Mouse (Mus musculus): ENCODE results near the gene Gm20431. TPM values are rescaled to one million over a fixed set of nuclear protein-coding genes. Genes with fewer than 3 reads are reported as not detected.
"Not testable (repeated sequence)": the region's sequence is repeated elsewhere in the genome, so short reads cannot be mapped to it uniquely, and the experiment has no call there.

The Gm20431 gene
- polyA plus RNA-seq, 1 experiment from 2014 or later, result 7.5 TPM

GRCm38 (mm10) chr2:167659177-167659846 is 2.0 kb downstream of the Gm20431 start:
- Histone ChIP-seq H3K27ac (0 out of 2 replicates have a peak overlapping the region, but pooled peaks have one; percentile 66), H3K27me3 (peaks cover 7% of the 10 kb centered on the region), H3K9me3 (no peaks in the 10 kb centered on the region), H3K4me1 (replicated peaks) (peaks cover 30% of the 10 kb centered on the region), H3K4me3 (replicated peaks) (peak overlapping the region; percentile 89), H3K9ac (replicated peaks) (peak overlapping the region; percentile 89), H3K36me3 (peaks cover 23% of the 10 kb centered on the region; the same call in 1 of the 2 replicates), H3K4me2 (peak overlapping the region; percentile 98)
- no peak for ATAC-seq (ENCODE audit: insufficient number of reproducible peaks, insufficient read depth, low FRiP score, low TSS enrichment, low read depth)
- WGBS, result 69% methylated on average over 10 of the region's 10 CpGs

GRCm38 (mm10) chr2:167658712-167659111 is 2.6 kb downstream of the Gm20431 start:
- peaks cover 7% of the 10 kb centered on the region for H3K27me3 ChIP-seq
- H3K36me3 ChIP-seq, result peaks cover 29% of the 10 kb centered on the region
- H3K4me3 ChIP-seq (replicated peaks), result no peak overlapping the region
- no peak overlapping the region for H3K27ac ChIP-seq
- 0 out of 2 replicates have a peak overlapping the region, but pooled peaks have one; percentile 31 for H3K9ac ChIP-seq (replicated peaks)
- no peak for ATAC-seq (ENCODE audit: insufficient number of reproducible peaks, insufficient read depth, low FRiP score, low TSS enrichment, low read depth)
- peak overlapping the region; percentile 98 for H3K4me2 ChIP-seq
- WGBS, result 74% methylated on average over 11 of the region's 11 CpGs
- H3K4me1 ChIP-seq (replicated peaks), result peaks cover 30% of the 10 kb centered on the region
- no peaks in the 10 kb centered on the region for H3K9me3 ChIP-seq

- Histone ChIP-seq H3K4me2 (no peak overlapping the region), H3K9me3 (no peaks in the 10 kb centered on the region), H3K9ac (replicated peaks) (no peak overlapping the region), H3K36me3 (peaks cover 37% of the 10 kb centered on the region), H3K27ac (no peak overlapping the region), H3K4me1 (replicated peaks) (peaks cover 30% of the 10 kb centered on the region), H3K4me3 (replicated peaks) (no peak overlapping the region), H3K27me3 (peaks cover 7% of the 10 kb centered on the region)
- WGBS, result 89% methylated on average over 4 of the region's 4 CpGs
- no peak for ATAC-seq (ENCODE audit: insufficient number of reproducible peaks, insufficient read depth, low FRiP score, low TSS enrichment, low read depth)
Measured at GRCm38 (mm10) chr2:167657973-167658372, 3.3 kb downstream of the Gm20431 start.

GRCm38 (mm10) chr2:167656629-167657478 is 4.4 kb downstream of the Gm20431 start:
- 86% methylated on average over 16 of the region's 16 CpGs for WGBS
- ATAC-seq (ENCODE audit: insufficient number of reproducible peaks, insufficient read depth, low FRiP score, low TSS enrichment, low read depth), result no peak
- Histone ChIP-seq H3K27ac (no peak overlapping the region), H3K4me1 (replicated peaks) (peaks cover 24% of the 10 kb centered on the region), H3K36me3 (peaks cover 48% of the 10 kb centered on the region), H3K9ac (replicated peaks) (no peak overlapping the region), H3K27me3 (no peaks in the 10 kb centered on the region), H3K4me2 (no peak overlapping the region), H3K9me3 (no peaks in the 10 kb centered on the region), H3K4me3 (replicated peaks) (no peak overlapping the region)

GRCm38 (mm10) chr2:167654911-167655600 is 6.2 kb downstream of the Gm20431 start:
- WGBS, result 81% methylated on average over 10 of the region's 10 CpGs
- Histone ChIP-seq H3K4me2 (no peak overlapping the region), H3K27me3 (no peaks in the 10 kb centered on the region), H3K9ac (replicated peaks) (no peak overlapping the region), H3K4me3 (replicated peaks) (no peak overlapping the region), H3K27ac (no peak overlapping the region), H3K4me1 (replicated peaks) (peaks cover 13% of the 10 kb centered on the region), H3K9me3 (no peaks in the 10 kb centered on the region), H3K36me3 (peaks cover 63% of the 10 kb centered on the region)
- ATAC-seq (ENCODE audit: insufficient number of reproducible peaks, insufficient read depth, low FRiP score, low TSS enrichment, low read depth), result no peak

- Histone ChIP-seq H3K36me3 (peaks cover 79% of the 10 kb centered on the region), H3K9me3 (no peaks in the 10 kb centered on the region)
- 90% methylated on average over 7 of the region's 7 CpGs for WGBS
Measured at GRCm38 (mm10) chr2:167652694-167653093, 8.6 kb downstream of the Gm20431 start.

GRCm38 (mm10) chr2:167651622-167652021 is 9.7 kb downstream of the Gm20431 start:
- H3K4me2 ChIP-seq, result no peak overlapping the region
- no peaks in the 10 kb centered on the region for H3K27me3 ChIP-seq
- no peaks in the 10 kb centered on the region for H3K9me3 ChIP-seq
- H3K36me3 ChIP-seq, result peaks cover 76% of the 10 kb centered on the region
- no peak overlapping the region for H3K4me3 ChIP-seq (replicated peaks)
- no peak overlapping the region for H3K27ac ChIP-seq
- no peak for ATAC-seq (ENCODE audit: insufficient number of reproducible peaks, insufficient read depth, low FRiP score, low TSS enrichment, low read depth)
- 87% methylated on average over 9 of the region's 9 CpGs for WGBS
- H3K9ac ChIP-seq (replicated peaks), result no peak overlapping the region
- H3K4me1 ChIP-seq (replicated peaks), result no peaks in the 10 kb centered on the region

More at GRCm38 (mm10) chr2:167652694-167653093, 8.6 kb downstream of the Gm20431 start:
- H3K9ac ChIP-seq (replicated peaks), result no peak overlapping the region
- no peaks in the 10 kb centered on the region for H3K4me1 ChIP-seq (replicated peaks)
- no peak overlapping the region for H3K27ac ChIP-seq
- H3K4me2 ChIP-seq, result no peak overlapping the region
- H3K27me3 ChIP-seq, result no peaks in the 10 kb centered on the region
- ATAC-seq (ENCODE audit: insufficient number of reproducible peaks, insufficient read depth, low FRiP score, low TSS enrichment, low read depth), result no peak
- H3K4me3 ChIP-seq (replicated peaks), result no peak overlapping the region

- Histone ChIP-seq H3K36me3 (peaks cover 88% of the 10 kb centered on the region), H3K27me3 (no peaks in the 10 kb centered on the region), H3K4me1 (replicated peaks) (no peaks in the 10 kb centered on the region), H3K27ac (no peak overlapping the region), H3K4me3 (replicated peaks) (no peak overlapping the region), H3K4me2 (no peak overlapping the region), H3K9ac (replicated peaks) (no peak overlapping the region), H3K9me3 (no peaks in the 10 kb centered on the region)
- no peak for ATAC-seq (ENCODE audit: insufficient number of reproducible peaks, insufficient read depth, low FRiP score, low TSS enrichment, low read depth)
- WGBS, result 89% methylated on average over 12 of the region's 12 CpGs
Measured at GRCm38 (mm10) chr2:167649290-167650032, 11.8 kb downstream of the Gm20431 start.

- H3K9ac ChIP-seq (replicated peaks), result no peak overlapping the region
- no peaks in the 10 kb centered on the region for H3K27me3 ChIP-seq
- H3K36me3 ChIP-seq, result peaks cover 80% of the 10 kb centered on the region
- H3K27ac ChIP-seq, result no peak overlapping the region
- H3K4me1 ChIP-seq (replicated peaks), result no peaks in the 10 kb centered on the region
- ATAC-seq (ENCODE audit: insufficient number of reproducible peaks, insufficient read depth, low FRiP score, low TSS enrichment, low read depth), result no peak
- WGBS, result 70% methylated on average over 4 of the region's 4 CpGs
- no peak overlapping the region for H3K4me2 ChIP-seq
- H3K9me3 ChIP-seq, result no peaks in the 10 kb centered on the region
- no peak overlapping the region for H3K4me3 ChIP-seq (replicated peaks)
Measured at GRCm38 (mm10) chr2:167646411-167646810, 14.9 kb downstream of the Gm20431 start.

- H3K27ac ChIP-seq; H3K27me3 ChIP-seq; H3K9me3 ChIP-seq; H3K9ac ChIP-seq (replicated peaks); ATAC-seq (ENCODE audit: insufficient number of reproducible peaks, insufficient read depth, low FRiP score, low TSS enrichment, low read depth); H3K4me2 ChIP-seq; H3K4me3 ChIP-seq (replicated peaks); H3K4me1 ChIP-seq (replicated peaks): not testable (repeated sequence)
- H3K36me3 ChIP-seq, result peaks cover 58% of the 10 kb centered on the region
- WGBS, result 87% methylated on average over 13 of the region's 13 CpGs
Measured at GRCm38 (mm10) chr2:167643356-167644052, 17.8 kb downstream of the Gm20431 start.

All from limb, embryonic 12.5 days (tissue).